Mouse (Mus musculus): ENCODE data around the gene Stambpl1.
"Not testable (repeated sequence)": the region's sequence is repeated elsewhere in the genome, so short reads cannot be mapped to it uniquely, and the experiment has no call there.

The Stambpl1 gene

DNA sequence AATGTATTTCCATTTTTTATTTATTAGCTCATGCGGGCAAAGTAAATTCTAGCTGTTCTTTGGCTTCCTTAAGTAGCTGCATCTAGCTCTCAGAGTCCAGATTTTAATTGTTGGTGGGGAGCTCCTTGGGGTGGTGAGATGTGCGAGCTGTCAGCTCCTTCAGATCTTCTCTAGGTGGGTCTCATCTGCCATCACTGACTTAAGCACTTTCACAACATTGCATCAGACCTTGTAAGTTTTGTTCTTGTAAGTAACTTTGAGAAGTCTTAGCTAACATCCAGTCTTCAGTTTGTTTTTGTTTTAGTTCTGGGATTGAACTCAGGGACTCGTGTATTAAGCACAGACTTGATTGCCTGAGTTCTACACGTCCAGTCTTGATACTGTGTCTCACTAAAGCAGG, 6.9 kb downstream of the Stambpl1 start:
- DNase-seq = no peak

DNA sequence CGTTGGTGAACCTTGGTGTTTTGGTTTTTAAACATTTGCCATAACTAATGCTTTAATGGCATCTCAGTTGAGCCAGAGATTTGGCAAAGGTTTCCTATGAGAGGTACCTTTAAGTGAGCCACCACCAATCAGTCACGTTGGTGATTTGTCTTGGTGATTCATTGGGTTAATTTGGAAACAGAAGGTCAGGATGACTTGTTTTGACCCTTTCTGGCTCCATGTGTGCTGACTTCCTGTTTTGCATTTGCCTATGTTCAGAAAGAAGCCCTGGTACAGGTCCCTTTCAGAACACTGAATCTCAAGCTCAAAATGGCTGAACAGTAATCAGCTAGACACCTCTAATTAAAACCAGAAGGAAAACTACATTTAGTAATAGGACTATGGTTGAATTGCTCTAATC, 7.5 kb downstream of the Stambpl1 start:
- DNase-seq = no peak

DNA sequence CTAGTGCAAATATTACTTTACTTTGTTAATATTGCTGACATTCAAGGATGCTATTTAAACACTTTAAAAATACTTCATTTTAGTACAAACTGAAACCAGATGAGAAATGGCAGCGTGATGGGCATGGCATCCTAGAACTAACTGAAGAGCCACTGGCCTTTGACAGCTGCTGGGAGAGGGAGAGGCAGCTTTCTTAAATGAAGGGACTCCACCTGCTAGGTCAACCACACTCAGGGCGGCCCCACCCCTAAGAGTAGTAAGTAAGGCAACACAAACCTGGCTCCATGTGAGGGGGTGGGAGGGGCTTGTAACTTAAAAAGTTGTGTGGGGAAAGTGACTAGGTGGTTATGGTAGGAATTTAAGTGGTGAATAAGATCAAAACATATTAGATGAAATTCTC, 10.6 kb downstream of the Stambpl1 start:
- no peak for DNase-seq

DNA sequence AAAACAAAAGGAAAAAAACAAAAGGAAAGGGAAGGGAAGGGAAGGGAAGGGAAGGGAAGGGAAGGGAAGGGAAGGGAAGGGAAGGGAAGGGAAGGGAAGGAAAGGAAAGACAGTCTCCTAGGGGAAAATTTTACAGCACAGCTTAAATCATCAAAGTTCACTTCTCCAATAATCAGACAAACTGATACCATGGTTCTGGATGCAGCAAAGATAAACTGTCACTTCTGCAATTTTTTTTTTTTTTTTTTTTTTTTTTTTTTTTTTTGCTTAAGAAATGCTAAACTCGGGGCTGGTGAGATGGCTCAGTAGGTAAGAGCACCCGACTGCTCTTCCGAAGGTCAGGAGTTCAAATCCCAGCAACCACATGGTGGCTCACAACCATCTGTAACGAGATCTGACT, 14.1 kb downstream of the Stambpl1 start:
- DNase-seq = not testable (repeated sequence)

DNA sequence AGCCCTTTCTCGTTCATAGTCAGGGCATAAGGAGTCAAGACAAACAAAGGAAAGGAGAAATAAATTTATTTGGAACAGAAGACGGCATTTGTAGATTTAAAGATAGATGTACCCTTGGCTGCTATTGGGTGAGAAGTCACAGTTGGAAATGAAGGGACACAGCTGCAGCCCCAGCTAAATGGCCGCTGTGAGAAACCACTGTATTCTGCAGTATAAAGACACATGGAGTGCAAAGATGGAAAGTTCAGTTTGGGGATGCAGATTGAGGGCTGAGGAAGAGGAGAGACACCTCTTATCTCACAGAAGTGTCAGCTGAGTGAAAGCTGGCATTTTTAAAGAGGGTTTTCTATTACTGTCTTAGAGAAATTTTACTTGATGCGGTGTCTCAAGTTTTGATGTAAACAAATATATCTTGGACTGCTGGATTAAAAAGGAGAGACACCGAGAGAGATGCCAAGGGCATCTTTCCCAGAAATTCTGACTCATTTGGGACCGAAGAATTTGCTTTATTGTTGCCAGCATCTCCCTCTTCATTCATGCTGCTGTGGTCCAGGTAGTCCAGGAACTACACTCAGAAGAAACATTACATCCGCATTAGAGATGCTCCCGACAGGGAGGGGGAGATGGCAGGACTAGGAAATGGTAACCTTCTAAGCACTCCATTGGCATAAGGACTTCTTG, 14.9 kb downstream of the Stambpl1 start:
- no peak for DNase-seq

DNA sequence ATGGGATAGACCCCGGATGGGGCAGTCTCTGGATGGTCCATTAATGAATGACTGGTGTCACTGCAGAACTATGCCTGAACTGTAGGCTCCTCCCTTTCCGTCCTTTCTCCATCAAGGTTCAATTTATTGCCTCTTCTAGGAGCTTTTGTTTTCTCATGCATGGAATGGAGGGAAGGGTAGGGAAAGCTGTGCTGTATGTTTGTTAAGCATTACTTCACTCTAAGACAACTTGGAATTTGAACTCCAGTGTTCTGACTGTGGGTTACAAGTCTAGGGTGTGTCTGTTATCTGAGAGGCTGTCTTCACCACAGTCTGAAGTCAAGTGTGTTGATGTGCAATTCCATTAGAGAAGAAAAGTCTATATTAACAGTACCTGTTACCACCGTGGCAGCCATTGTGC, 17.0 kb downstream of the Stambpl1 start:
- no peak for DNase-seq

GRCm38 (mm10) chr19:34209930-34210581, 18.0 kb downstream of the Stambpl1 start:
- no peak for DNase-seq

DNA sequence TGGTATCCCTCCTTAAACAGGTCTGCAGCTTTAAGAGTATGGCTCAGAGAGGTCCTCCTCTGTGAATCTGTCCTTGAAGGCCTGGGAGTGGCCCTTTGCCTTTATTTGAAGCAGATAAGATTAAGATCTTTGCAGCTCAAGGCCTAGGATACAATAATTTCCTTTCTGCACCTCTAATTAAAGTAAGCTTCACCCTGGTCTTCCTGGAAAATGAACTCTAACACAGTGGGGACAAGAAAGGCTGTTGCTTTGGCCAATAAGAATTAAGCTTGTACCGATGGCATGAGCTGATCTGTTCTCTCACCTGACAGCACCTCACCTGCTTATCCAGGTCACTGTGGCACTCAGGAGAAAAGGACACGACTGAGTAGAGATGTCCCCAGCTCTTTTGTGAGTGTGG, 18.8 kb downstream of the Stambpl1 start:
- DNase-seq = no peak

GRCm38 (mm10) chr19:34212489-34213250, 20.6 kb downstream of the Stambpl1 start:
- DNase-seq = no peak

- no peak for DNase-seq
Observed at GRCm38 (mm10) chr19:34213251-34213645, 21.2 kb downstream of the Stambpl1 start.

- DNase-seq = no peak
Observed at GRCm38 (mm10) chr19:34214136-34214535, 22.1 kb downstream of the Stambpl1 start.

DNA sequence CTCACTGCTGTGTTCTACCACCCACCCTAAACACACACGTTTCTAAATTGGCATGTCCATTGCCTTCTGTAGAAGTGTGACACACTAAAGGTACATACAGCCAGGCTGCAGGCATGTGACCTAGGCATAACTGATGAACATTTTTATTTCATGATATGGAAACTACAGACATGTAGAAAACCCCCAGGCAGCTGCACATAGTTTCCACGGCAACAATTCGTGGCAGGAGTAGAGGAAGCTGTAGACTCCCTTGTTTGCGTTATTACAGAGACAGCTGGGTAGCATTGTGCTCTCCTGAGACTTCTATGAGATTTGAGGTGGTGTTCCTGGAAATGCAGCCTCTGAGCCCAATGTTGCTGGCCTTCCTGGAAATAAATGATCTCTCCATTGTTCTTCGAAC, 24.9 kb downstream of the Stambpl1 start:
- no peak for DNase-seq

DNA sequence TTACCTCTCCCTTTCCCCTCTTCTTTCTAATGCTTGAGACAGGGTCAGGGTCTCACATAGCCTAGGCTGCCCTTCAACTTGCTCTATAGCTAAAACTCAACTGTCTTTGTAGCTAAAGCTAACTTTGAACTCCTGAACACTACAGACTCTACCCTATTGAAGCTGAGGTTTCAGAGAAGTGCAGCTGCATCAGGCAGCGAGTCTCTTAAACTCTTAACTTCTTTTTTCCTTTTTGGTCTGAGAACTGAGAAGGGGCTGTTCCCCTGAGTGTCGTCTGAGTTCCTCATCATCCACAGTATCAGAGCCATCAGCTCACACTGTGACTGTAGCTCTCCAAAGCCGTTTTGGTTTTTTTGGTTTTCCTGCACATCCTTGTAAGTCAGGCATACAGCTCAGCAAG, 25.7 kb downstream of the Stambpl1 start:
- no peak for DNase-seq

DNA sequence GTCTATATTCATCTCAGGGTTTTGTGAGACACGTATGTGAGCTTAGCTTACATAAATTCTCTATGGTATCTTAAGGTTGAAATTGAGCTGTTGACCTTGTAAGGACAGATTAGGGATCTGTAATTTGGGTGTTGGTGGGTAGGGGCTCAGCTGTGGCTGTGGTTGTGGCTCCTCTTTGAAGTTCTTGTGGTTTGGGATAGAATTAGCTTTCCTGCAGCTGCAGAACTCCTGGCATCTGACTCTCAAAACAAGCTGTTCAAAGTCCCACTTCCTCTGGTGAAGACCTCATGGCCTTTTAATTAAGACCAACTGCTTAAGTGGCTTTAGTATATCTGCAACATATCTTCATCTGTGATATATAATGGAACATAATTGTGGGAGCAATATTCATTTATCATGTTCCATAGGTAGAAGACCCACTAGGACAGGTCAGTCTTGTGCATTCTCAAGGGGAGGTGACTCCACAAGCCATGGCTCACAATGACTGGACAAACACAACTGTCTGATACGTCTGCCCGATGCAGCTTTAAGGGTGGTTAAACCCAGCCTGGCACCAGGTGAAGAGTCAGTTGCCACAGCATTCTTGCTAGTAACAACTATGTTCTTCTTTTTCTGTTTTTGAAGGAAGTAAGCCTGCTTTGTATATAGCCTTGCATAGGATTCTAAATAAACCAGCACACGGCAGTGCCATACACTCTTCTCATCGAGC, 27.4 kb downstream of the Stambpl1 start:
- no peak for DNase-seq

DNA sequence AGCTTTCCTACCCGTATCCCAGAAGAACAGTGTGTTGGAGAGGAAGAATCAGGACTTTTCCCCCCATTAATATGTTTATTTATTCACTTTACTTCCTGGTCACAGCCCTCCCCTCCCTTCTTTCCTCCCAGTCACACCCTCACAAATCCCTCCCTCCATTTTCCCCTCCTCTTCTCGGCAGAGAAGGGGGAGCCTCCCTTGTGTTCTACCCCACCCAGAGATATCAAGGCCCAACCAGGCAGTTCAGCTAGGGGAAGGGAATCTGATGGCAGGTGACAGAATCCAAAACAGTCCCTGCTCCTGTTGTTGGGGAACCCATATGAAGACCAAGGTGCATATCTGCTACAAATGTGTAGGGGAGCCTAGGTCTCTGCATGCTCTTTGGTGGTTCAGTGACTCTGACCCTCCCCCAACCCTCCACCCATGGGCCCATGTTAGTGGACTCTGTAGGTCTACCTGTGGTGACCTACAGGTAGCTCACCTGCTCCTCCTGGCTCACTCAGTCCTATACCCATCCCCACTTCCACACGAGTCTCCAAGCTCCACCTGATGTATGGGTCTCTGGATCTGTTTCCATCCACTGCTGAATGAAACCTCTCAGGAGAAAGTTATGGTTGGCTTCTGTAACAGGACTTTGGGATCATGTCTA, 28.8 kb downstream of the Stambpl1 start:
- DNase-seq = no peak

DNA sequence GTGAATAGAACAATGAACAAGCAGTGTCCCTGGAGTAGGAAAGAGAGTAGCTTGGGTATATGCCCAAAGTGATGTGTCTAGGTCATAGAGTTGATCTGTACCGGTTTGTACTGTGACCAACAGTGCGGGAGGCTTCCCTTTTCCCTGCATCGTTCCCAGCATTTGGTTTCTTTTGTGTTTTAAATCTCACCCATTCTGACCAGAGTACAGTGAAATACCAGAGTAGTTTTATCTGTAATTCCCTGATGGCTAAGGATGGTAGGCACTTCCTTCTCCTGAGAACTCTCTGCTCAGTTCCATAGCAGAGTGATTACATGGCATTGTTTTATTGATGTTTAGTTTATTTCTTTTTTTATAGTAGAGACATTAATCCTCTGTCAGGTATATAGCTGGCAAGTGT, 30.8 kb downstream of the Stambpl1 start:
- no peak for DNase-seq

DNA sequence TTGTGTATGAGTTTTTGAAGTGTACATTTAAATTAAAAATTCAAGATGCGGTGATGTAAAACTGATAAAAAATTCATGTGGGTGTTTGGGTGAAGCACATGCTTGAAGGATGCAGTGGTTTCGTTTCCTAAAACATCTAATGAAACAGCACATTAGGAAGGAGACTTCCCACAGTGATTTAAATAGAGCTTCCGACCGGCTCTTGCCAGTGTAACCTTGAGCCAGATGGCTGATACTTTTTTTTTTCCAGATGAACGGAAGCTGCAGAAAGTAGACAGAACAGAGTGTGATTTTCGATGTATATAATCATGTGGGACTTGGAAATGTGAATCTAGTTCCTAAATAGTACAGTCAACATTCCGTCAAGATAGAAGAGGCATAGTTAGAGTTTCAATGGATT, 39.6 kb downstream of the Stambpl1 start:
- no peak for DNase-seq

DNA sequence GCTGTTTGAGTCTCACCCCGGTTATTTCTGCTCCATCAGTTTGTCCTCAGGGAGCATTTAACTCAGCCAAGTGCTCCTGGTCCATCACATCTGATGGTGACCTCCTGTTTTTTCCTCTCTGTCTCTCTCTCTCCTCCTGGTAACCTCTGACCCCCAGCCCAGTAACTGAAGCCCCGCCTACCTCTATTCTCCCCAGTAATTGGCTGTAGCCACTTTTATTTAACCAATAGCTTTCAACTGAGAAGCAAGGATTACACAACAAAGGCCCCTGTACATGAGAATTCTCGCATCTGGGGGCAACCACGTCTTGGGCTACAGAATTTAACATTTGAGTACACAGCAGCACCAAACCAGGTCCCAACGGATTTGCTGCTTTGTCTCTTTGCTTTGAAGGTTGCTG, 40.3 kb downstream of the Stambpl1 start:
- no peak for DNase-seq

DNA sequence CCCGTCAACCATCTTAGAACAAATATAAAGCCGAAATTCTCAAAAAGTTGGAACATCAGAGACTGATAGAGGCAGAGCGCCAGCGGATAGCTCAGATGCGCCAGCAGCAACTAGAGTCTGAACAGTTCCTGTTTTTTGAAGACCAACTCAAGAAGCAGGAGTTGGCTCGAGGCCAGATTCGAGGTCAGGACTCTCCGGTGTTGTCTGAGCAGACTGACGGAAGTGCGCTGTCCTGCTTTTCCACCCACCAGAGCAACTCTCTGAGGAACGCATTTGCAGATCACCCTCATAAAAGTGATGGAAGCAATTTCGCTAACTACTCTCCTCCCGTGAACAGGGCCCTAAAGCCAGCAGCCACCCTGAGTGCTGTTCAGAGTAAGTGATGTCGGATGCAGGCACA, 41.9 kb downstream of the Stambpl1 start:
- peak; percentile 20 to 29 for DNase-seq

DNA sequence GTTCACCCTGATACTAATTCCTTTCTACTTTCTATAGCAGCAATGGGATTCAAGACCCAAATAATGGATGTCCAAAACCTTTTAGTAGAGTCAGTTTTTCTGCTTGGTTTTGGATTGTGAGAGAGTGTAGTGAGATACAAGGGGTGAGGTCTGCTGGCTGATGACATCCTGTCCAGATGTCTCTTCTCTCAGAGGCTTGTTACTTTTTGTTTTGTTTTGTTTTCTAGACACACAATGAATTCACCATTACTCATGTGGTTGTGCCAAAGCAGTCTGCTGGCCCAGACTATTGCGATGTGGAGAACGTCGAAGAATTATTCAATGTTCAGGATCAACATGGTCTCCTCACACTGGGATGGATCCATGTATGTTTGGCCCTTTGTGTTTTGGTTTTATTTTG, 44.0 kb downstream of the Stambpl1 start:
- DNase-seq = no peak

DNA sequence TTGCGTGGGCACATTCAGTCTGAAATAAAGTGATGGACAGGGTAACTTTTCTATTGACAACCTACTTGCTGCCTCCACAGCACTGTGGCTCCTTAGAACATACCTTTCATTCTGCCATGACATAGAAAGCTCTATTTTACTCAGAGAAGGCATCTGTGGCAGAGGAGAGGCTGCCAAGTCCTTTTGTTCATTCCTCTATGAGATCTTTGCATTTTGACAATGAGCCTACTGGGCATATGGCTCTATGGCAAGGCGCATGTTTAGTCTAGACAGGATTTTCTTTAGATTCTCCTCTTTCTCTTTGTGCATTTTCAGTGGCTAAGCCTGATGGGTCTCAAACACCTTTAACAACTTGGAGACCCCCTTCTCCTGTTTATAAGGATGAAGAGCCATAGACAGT, 45.7 kb downstream of the Stambpl1 start:
- no peak for DNase-seq

- no peak for DNase-seq
Observed at GRCm38 (mm10) chr19:34240273-34241039, 48.4 kb downstream of the Stambpl1 start.

Data from cerebellum, adult 18-20 months (tissue).